Mouse (Mus musculus): ENCODE measurements around the gene Ncaph2.

DNA sequence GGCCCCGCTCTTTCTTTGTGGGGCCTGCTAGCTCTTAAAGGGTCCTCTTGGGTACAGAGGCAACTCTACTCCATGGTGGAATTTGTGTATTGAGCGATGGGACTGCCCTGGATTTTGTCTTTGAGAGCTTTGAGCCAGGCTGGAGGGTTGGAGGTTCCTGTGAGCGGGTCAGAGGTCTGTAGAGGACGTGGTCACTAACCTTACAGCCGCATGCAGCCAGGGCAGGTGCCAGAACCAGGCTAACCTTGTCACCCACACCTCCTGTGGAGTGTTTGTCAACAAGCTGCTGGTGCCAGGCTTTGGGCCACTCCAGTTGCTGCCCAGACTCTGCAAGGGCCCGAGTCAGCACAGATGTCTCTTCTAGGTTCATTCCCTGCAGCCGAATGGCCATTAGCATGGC, 20.5 kb downstream of the Ncaph2 start:
- TF ChIP-seq TCF3 (IDR thresholded peaks at IDR 0.05; ENCODE audit: insufficient read length, low read depth) (no peak), POLR2A (IDR thresholded peaks at IDR 0.05; ENCODE audit: insufficient read length, low read depth) (no peak), USF1 (IDR thresholded peaks at IDR 0.05; ENCODE audit: low read depth) (no peak), MYOD1 (IDR thresholded peaks at IDR 0.05; ENCODE audit: control insufficient read depth in 1 of 3, insufficient read length in 2 of 3, low read depth in 2 of 3) (no peak), TCF12 (IDR thresholded peaks at IDR 0.05; ENCODE audit: insufficient read depth, poor library complexity, severe bottlenecking) (no peak), REST (IDR thresholded peaks at IDR 0.05; ENCODE audit: insufficient read depth, insufficient read length) (no peak), CEBPB (IDR thresholded peaks at IDR 0.05; ENCODE audit: insufficient read depth, poor library complexity, severe bottlenecking) (no peak), MAX (IDR thresholded peaks at IDR 0.05; ENCODE audit: low read depth) (no peak), MYOG (IDR thresholded peaks at IDR 0.05; ENCODE audit: control insufficient read depth in 1 of 3, insufficient read depth in 1 of 3, insufficient read length in 2 of 3, low read depth in 2 of 3) (no peak)
